Mouse (Mus musculus): ENCODE data around the gene Dll3. TPM values are rescaled to one million over a fixed set of nuclear protein-coding genes. Genes with fewer than 3 reads are reported as not detected.

The Dll3 gene
- 0.14 TPM in 1 of 2 replicates, not detected in the other for polyA plus RNA-seq (2014; fragmentation: Nextera tagmentation; extraction: Ambion mirVana)

DNA sequence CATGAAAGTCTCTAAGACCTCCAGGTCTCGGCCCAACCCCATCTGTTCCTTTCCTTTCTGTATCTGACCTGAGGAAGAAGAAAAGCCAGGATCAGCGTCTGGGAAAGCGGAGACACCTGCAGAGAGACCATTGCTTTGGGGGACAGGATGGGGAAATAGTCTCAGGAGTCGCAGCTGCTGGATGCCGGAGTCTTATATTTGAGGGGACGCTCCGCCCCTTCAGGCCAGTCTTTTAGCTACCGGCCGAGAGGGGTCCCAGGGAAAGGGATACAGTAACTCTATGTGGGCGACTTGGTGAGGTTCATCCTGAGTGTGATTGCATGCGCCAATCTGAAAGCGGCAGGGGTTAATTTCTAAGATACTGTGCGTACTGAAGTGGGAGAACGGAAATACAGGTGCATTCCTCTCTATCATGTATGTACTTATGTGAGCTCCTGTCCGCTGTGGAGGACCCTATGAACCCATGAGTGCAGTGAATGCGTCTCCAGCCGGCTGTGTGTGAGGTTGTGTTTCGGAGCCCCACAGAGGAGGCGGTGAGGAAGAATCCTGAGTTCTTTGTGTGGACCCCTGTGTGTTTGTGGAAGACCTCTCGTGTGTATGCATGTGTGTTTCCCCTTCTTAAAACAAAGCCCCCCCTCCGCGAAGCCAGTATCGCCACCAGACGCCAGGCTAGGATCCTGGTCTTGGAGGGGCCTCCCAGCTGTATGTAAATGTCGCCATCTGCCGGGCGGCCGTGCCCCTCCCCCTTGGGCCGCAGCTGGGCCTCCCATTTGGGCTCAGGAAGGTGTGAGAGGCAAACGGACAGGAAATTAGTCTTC lies at the start of gene Dll3:
Gene Dll3 (minus strand): TSS at position 623 of the 818 bp plus-strand sequence.
- no peak for ATAC-seq (ENCODE audit: insufficient number of reproducible peaks, insufficient read depth, low FRiP score, low read depth)
- peaks cover 61% of the 10 kb centered on the region for H3K27me3 ChIP-seq (ENCODE audit: control insufficient read depth, insufficient read depth, low read length)
- peak within 1 kb of the TSS; percentile 71 for H3K4me2 ChIP-seq (ENCODE audit: low read length)
- peaks cover 0 to 9% of the 10 kb centered on the region in 2 experiments; a peak in 1 of 4 replicates for H3K4me1 ChIP-seq (ENCODE audit: control insufficient read depth in 2 of 2, insufficient read depth in 2 of 2, low read length in 2 of 2)
- peak within 1 kb of the TSS; percentile 30 for H3K9ac ChIP-seq (ENCODE audit: low read length)
- no peaks in the 10 kb centered on the region for H3K9me3 ChIP-seq (ENCODE audit: control insufficient read depth, low read length)
- 1% methylated on average over 30 of the region's 30 CpGs for WGBS
- H3K4me3 ChIP-seq (ENCODE audit: control insufficient read depth in 1 of 2, insufficient read depth in 1 of 2, low read depth in 1 of 2, low read length in 2 of 2), result peak within 1 kb of the TSS; percentile 32 to 38
- no peak within 1 kb of the TSS for H3K27ac ChIP-seq (replicated peaks in 1 of 2; ENCODE audit: control insufficient read depth in 1 of 2, insufficient read depth in 1 of 2, low read depth in 2 of 2, low read length in 2 of 2)
- peaks cover 21% of the 10 kb centered on the region for H3K36me3 ChIP-seq (ENCODE audit: control insufficient read depth, insufficient read depth, low read length)

DNA sequence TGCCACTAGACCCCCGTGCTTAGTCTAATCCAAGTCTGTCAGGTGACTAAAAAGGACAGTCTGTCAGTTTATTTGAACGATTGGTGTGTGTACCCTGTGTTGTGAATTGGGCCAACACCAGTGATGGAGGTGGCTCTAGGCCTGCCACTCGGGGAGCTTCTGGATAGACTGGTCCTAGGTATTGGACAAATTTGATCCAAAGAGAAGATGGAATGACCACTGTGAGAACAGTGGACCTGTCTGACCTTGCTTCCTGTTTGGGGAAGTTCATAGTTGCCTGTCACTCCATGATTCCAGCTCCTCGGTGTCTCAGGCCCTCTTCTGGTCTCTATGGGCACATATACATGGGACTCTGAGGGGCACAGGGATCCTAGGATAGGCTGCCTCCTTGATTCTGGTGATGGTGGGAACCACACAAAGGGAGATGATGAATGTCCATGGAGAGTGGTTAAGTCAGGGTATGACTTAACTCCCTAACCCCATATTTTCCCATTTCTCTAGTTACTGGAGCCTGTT lies 49.7 kb upstream of the Dll3 start:
- peaks cover 14 to 24% of the 10 kb centered on the region in 2 experiments for H3K4me1 ChIP-seq (ENCODE audit: control insufficient read depth in 2 of 2, insufficient read depth in 2 of 2, low read length in 2 of 2)
- no peaks in the 10 kb centered on the region for H3K9me3 ChIP-seq (ENCODE audit: control insufficient read depth, low read length)
- peak overlapping the region; percentile 90 to 98; a peak in 3 of 4 replicates for H3K4me3 ChIP-seq (ENCODE audit: control insufficient read depth in 1 of 2, insufficient read depth in 1 of 2, low read depth in 1 of 2, low read length in 2 of 2)
- peaks cover 38% of the 10 kb centered on the region for H3K36me3 ChIP-seq (ENCODE audit: control insufficient read depth, insufficient read depth, low read length)
- peak overlapping the region in 1 of 2 experiments; percentile 92; a peak in 2 of 4 replicates for H3K27ac ChIP-seq (replicated peaks in 1 of 2; ENCODE audit: control insufficient read depth in 1 of 2, insufficient read depth in 1 of 2, low read depth in 2 of 2, low read length in 2 of 2)
- WGBS, result 32% methylated on average over 4 of the region's 4 CpGs
- peak overlapping the region; percentile 96 for H3K4me2 ChIP-seq (ENCODE audit: low read length)
- peak overlapping the region; percentile 99 for H3K9ac ChIP-seq (ENCODE audit: low read length)
- no peak for ATAC-seq (ENCODE audit: insufficient number of reproducible peaks, insufficient read depth, low FRiP score, low read depth)
- no peaks in the 10 kb centered on the region for H3K27me3 ChIP-seq (ENCODE audit: control insufficient read depth, insufficient read depth, low read length)

DNA sequence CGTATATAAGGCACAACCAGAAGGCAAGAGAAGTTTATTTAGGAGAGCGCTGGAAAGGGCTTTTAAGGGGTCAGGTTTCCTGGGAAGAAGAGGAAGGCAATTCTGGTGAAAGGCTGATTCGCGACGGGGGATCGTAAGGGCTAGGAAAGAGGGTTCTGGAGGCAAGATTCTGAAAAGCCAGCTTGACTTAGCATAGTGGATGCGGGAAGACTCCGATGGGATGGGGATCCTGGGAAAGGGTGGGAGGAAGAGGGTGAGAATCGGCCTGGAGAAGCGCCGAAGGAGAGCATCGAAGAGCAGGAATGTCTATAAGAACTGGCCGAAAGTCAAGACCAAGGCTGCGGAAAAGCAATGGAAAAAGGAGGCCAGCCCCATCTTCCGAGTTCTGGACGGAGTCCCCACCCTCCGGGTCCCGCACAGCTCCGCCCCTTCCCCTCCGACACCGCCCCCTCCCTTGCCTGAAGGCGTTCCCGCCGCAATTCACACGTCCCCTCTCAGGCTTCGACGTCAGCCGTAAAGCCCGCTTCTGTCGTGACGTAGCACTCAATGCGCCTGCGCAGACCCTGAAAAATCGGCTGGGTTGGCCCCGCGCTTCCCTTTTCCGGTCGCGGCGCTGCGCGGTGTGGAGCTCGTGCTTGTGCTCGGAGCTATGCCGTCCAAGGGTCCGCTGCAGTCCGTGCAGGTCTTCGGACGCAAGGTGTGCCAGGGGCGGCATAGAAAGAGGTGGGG lies 48.3 kb upstream of the Dll3 start, which contains the start of gene Rps16:
Gene Rps16 (plus strand): TSS at position 498 of the 729 bp plus-strand sequence.
- peak within 1 kb of the TSS; percentile 90 to 98 for H3K4me3 ChIP-seq (ENCODE audit: control insufficient read depth in 1 of 2, insufficient read depth in 1 of 2, low read depth in 1 of 2, low read length in 2 of 2)
- no peaks in the 10 kb centered on the region for H3K9me3 ChIP-seq (ENCODE audit: control insufficient read depth, low read length)
- peak within 1 kb of the TSS; percentile 99 for H3K9ac ChIP-seq (ENCODE audit: low read length)
- H3K27ac ChIP-seq (replicated peaks in 1 of 2; ENCODE audit: control insufficient read depth in 1 of 2, insufficient read depth in 1 of 2, low read depth in 2 of 2, low read length in 2 of 2), result peak within 1 kb of the TSS; percentile 92 to 96
- peak; percentile 93 for ATAC-seq (ENCODE audit: insufficient number of reproducible peaks, insufficient read depth, low FRiP score, low read depth)
- H3K27me3 ChIP-seq (ENCODE audit: control insufficient read depth, insufficient read depth, low read length), result no peaks in the 10 kb centered on the region
- peaks cover 37% of the 10 kb centered on the region for H3K36me3 ChIP-seq (ENCODE audit: control insufficient read depth, insufficient read depth, low read length)
- peak within 1 kb of the TSS; percentile 96 for H3K4me2 ChIP-seq (ENCODE audit: low read length)
- under 1% methylated on average over 46 of the region's 50 CpGs for WGBS
- H3K4me1 ChIP-seq (ENCODE audit: control insufficient read depth in 2 of 2, insufficient read depth in 2 of 2, low read length in 2 of 2), result peaks cover 11 to 18% of the 10 kb centered on the region in 2 experiments

- Histone ChIP-seq H3K9ac (ENCODE audit: low read length) (no peak overlapping the region), H3K27ac (replicated peaks in 1 of 2; ENCODE audit: control insufficient read depth in 1 of 2, insufficient read depth in 1 of 2, low read depth in 2 of 2, low read length in 2 of 2) (no peak overlapping the region), H3K36me3 (ENCODE audit: control insufficient read depth, insufficient read depth, low read length) (peaks cover 21% of the 10 kb centered on the region), H3K9me3 (ENCODE audit: control insufficient read depth, low read length) (no peaks in the 10 kb centered on the region), H3K4me2 (ENCODE audit: low read length) (no peak overlapping the region), H3K4me1 (ENCODE audit: control insufficient read depth in 2 of 2, insufficient read depth in 2 of 2, low read length in 2 of 2) (peaks cover 11 to 18% of the 10 kb centered on the region in 2 experiments), H3K27me3 (ENCODE audit: control insufficient read depth, insufficient read depth, low read length) (no peaks in the 10 kb centered on the region), H3K4me3 (ENCODE audit: control insufficient read depth in 1 of 2, insufficient read depth in 1 of 2, low read depth in 1 of 2, low read length in 2 of 2) (no peak overlapping the region)
- WGBS, result 72% methylated on average over 7 of the region's 7 CpGs
- no peak for ATAC-seq (ENCODE audit: insufficient number of reproducible peaks, insufficient read depth, low FRiP score, low read depth)
Observed at GRCm38 (mm10) chr7:28348601-28349000, 46.6 kb upstream of the Dll3 start.

- Histone ChIP-seq H3K27me3 (ENCODE audit: control insufficient read depth, insufficient read depth, low read length) (no peaks in the 10 kb centered on the region), H3K36me3 (ENCODE audit: control insufficient read depth, insufficient read depth, low read length) (peaks cover 13% of the 10 kb centered on the region), H3K9me3 (ENCODE audit: control insufficient read depth, low read length) (no peaks in the 10 kb centered on the region), H3K27ac (replicated peaks in 1 of 2; ENCODE audit: control insufficient read depth in 1 of 2, insufficient read depth in 1 of 2, low read depth in 2 of 2, low read length in 2 of 2) (no peak overlapping the region), H3K4me3 (ENCODE audit: control insufficient read depth in 1 of 2, insufficient read depth in 1 of 2, low read depth in 1 of 2, low read length in 2 of 2) (no peak overlapping the region), H3K4me1 (ENCODE audit: control insufficient read depth in 2 of 2, insufficient read depth in 2 of 2, low read length in 2 of 2) (peaks cover 11 to 18% of the 10 kb centered on the region in 2 experiments), H3K4me2 (ENCODE audit: low read length) (no peak overlapping the region), H3K9ac (ENCODE audit: low read length) (no peak overlapping the region)
- WGBS, result 53% methylated on average over 3 of the region's 3 CpGs
- ATAC-seq (ENCODE audit: insufficient number of reproducible peaks, insufficient read depth, low FRiP score, low read depth), result no peak
Observed at GRCm38 (mm10) chr7:28347746-28348145, 45.7 kb upstream of the Dll3 start.

GRCm38 (mm10) chr7:28344637-28345036 lies 42.6 kb upstream of the Dll3 start:
- H3K9me3 ChIP-seq (ENCODE audit: control insufficient read depth, low read length), result no peaks in the 10 kb centered on the region
- H3K4me2 ChIP-seq (ENCODE audit: low read length), result no peak overlapping the region
- no peaks in the 10 kb centered on the region for H3K27me3 ChIP-seq (ENCODE audit: control insufficient read depth, insufficient read depth, low read length)
- H3K4me3 ChIP-seq (ENCODE audit: control insufficient read depth in 1 of 2, insufficient read depth in 1 of 2, low read depth in 1 of 2, low read length in 2 of 2), result no peak overlapping the region
- WGBS, result 10% methylated on average over 4 of the region's 4 CpGs
- H3K4me1 ChIP-seq (ENCODE audit: control insufficient read depth in 2 of 2, insufficient read depth in 2 of 2, low read length in 2 of 2), result peaks cover 4 to 5% of the 10 kb centered on the region in 2 experiments
- no peak overlapping the region for H3K27ac ChIP-seq (replicated peaks in 1 of 2; ENCODE audit: control insufficient read depth in 1 of 2, insufficient read depth in 1 of 2, low read depth in 2 of 2, low read length in 2 of 2)
- no peaks in the 10 kb centered on the region for H3K36me3 ChIP-seq (ENCODE audit: control insufficient read depth, insufficient read depth, low read length)
- no peak overlapping the region for H3K9ac ChIP-seq (ENCODE audit: low read length)
- ATAC-seq (ENCODE audit: insufficient number of reproducible peaks, insufficient read depth, low FRiP score, low read depth), result no peak

DNA sequence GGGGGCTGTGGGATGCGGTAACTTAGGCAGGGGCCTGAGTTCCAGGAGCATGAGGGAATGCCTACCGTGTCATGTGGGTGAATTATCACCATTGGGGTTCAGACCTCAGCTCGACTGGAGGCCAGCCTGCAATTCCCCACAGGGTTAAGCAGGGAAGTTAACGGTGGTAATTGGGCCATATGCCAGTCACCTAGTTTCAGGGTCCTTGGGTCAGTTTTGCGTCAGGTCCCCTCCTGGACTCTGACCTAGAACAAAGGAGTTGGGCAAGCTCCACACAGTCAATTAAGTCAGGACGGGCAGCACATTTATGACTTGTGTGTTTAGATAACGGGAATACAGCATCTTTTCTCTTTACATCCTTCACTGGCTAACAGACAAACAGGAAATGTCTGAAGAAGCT lies 39.3 kb upstream of the Dll3 start:
- H3K27ac ChIP-seq (replicated peaks in 1 of 2; ENCODE audit: control insufficient read depth in 1 of 2, insufficient read depth in 1 of 2, low read depth in 2 of 2, low read length in 2 of 2), result 0 out of 4 replicates have a peak overlapping the region, but pooled peaks of 1 of the 2 experiments have one; percentile 16

More for the DNA sequence above, 39.3 kb upstream of the Dll3 start:
- no peaks in the 10 kb centered on the region for H3K9me3 ChIP-seq (ENCODE audit: control insufficient read depth, low read length)
- ATAC-seq (ENCODE audit: insufficient number of reproducible peaks, insufficient read depth, low FRiP score, low read depth), result no peak
- H3K36me3 ChIP-seq (ENCODE audit: control insufficient read depth, insufficient read depth, low read length), result no peaks in the 10 kb centered on the region
- no peak overlapping the region for H3K4me3 ChIP-seq (ENCODE audit: control insufficient read depth in 1 of 2, insufficient read depth in 1 of 2, low read depth in 1 of 2, low read length in 2 of 2)
- WGBS, result 42% methylated on average over 7 of the region's 7 CpGs
- H3K9ac ChIP-seq (ENCODE audit: low read length), result no peak overlapping the region
- no peak overlapping the region for H3K4me2 ChIP-seq (ENCODE audit: low read length)
- H3K27me3 ChIP-seq (ENCODE audit: control insufficient read depth, insufficient read depth, low read length), result no peaks in the 10 kb centered on the region
- peaks cover 0 to 3% of the 10 kb centered on the region in 2 experiments; a peak in 2 of 4 replicates for H3K4me1 ChIP-seq (ENCODE audit: control insufficient read depth in 2 of 2, insufficient read depth in 2 of 2, low read length in 2 of 2)

All from heart, embryonic 14.5 days (tissue).